Mouse (Mus musculus) heart, embryonic 14.5 days (tissue): ENCODE measurements around the gene Bcl9. TPM values are rescaled to one million over a fixed set of nuclear protein-coding genes. Genes with fewer than 3 reads are reported as not detected.
A peak's percentile ranks its signal among the peaks of the same experiment; 100 is the strongest.

Source experiments
- ATAC-seq: fragments of 200-750 bp; cut with Nextera tagmentation; 2 replicates; pipeline ENCODE4 v1.8.0; 2017; ENCODE audit warnings: low read depth, moderate TSS enrichment; ENCODE audit not compliant: insufficient number of reproducible peaks, insufficient read depth, low FRiP score
- H3K27ac ChIP-seq, 2 experiments: fragments of 200-500 bp in 1 of 2; fragments of 300-500 bp in 1 of 2; sonication (generic) in 1 of 2; replicated peaks in 1 of 2; 2 replicates each; pipeline ENCODE4 v1.5.1; 2012 to 2014; ENCODE audit warnings: low read depth in 2 of 2, low read length in 2 of 2, control low read depth in 1 of 2, mild to moderate bottlenecking in 1 of 2, mixed read lengths in 1 of 2; ENCODE audit not compliant: control insufficient read depth in 1 of 2, insufficient read depth in 1 of 2
- H3K27me3 ChIP-seq: fragments of 300-500 bp; sonication (generic); 2 replicates; pipeline ENCODE4 v1.6.1; 2014; ENCODE audit warnings: mild to moderate bottlenecking, low read length, control low read depth; ENCODE audit not compliant: control insufficient read depth, insufficient read depth
- H3K36me3 ChIP-seq: fragments of 300-500 bp; sonication (generic); 2 replicates; pipeline ENCODE4 v1.6.1; 2014; ENCODE audit warnings: mild to moderate bottlenecking, control low read depth, low read length, mixed read lengths; ENCODE audit not compliant: control insufficient read depth, insufficient read depth
- H3K4me1 ChIP-seq, 2 experiments: fragments of 200-500 bp in 1 of 2; fragments of 300-500 bp in 1 of 2; sonication (generic) in 1 of 2; 2 replicates each; pipeline ENCODE4 v1.6.1; 2012 to 2014; ENCODE audit warnings: low read length in 2 of 2, control low read depth in 1 of 2, mixed read lengths in 1 of 2; ENCODE audit not compliant: control insufficient read depth in 2 of 2, insufficient read depth in 2 of 2
- H3K4me2 ChIP-seq: fragments of 300-500 bp; sonication (generic); 2 replicates; pipeline ENCODE4 v1.6.1; 2014; ENCODE audit warnings: mild to moderate bottlenecking, low read length
- H3K4me3 ChIP-seq, 2 experiments: fragments of 200-500 bp in 1 of 2; fragments of 300-500 bp in 1 of 2; sonication (generic) in 1 of 2; 2 replicates each; pipeline ENCODE4 v1.5.1; 2012 to 2014; ENCODE audit warnings: low read length in 2 of 2, mild to moderate bottlenecking in 2 of 2, control low read depth in 1 of 2, low read depth in 1 of 2, moderate library complexity in 1 of 2; ENCODE audit not compliant: control insufficient read depth in 1 of 2, insufficient read depth in 1 of 2
- H3K9ac ChIP-seq: fragments of 300-500 bp; sonication (generic); 2 replicates; pipeline ENCODE4 v1.6.1; 2014; ENCODE audit warnings: mild to moderate bottlenecking, low read length
- H3K9me3 ChIP-seq: fragments of 300-500 bp; sonication (generic); 2 replicates; pipeline ENCODE4 v1.6.1; 2016; ENCODE audit warnings: low read length, control low read depth; ENCODE audit not compliant: control insufficient read depth
- WGBS: fragments of 180-500 bp; shearing (Covaris S2); extraction: QIAGEN DNeasy Blood & Tissue Kit; methylation state at CpG from one replicate; pipeline ENCODE4 v1.1.7; 2014; 5-methylcytosine and 5-hydroxymethylcytosine counted together
- polyA plus RNA-seq: library from polyadenylated mRNA; unstranded; fragments of >200 nt; fragmentation: Nextera tagmentation; extraction: Ambion mirVana; gene quantifications from 2 replicates; pipeline ENCODE4 v1.2.1, GENCODE M21; 2014

Bcl9 gene
- polyA plus RNA-seq, 1 experiment from 2014 or later, result 32.1 TPM

DNA sequence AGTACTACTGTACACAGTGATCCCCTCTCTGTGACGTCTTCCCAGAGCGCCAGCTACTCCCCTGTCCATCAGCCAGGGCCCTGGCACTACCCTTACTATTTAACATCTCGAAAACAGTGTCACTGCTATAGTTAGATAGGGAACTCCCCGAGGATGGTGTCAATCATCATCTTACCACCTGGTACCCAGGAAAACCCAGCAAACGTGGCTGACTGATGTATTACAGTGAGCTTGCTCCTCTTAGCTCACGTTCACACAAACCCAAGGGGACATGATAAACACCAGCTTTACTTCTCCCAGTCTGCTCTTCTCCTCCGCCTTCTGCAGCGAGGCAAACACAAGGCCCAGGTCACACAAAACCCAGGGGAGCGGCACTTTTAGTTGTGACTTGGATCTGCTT, 74.5 kb downstream of the Bcl9 start:
- Histone ChIP-seq H3K4me2 (no peak overlapping the region), H3K36me3 (peaks cover 55% of the 10 kb centered on the region), H3K9me3 (no peaks in the 10 kb centered on the region), H3K4me3 (no peak overlapping the region), H3K27me3 (no peaks in the 10 kb centered on the region), H3K9ac (no peak overlapping the region), H3K4me1 (peaks cover 2 to 25% of the 10 kb centered on the region in 2 experiments), H3K27ac (no peak overlapping the region)
- ATAC-seq, result no peak
- WGBS, result 73% methylated on average over 9 of the region's 9 CpGs

DNA sequence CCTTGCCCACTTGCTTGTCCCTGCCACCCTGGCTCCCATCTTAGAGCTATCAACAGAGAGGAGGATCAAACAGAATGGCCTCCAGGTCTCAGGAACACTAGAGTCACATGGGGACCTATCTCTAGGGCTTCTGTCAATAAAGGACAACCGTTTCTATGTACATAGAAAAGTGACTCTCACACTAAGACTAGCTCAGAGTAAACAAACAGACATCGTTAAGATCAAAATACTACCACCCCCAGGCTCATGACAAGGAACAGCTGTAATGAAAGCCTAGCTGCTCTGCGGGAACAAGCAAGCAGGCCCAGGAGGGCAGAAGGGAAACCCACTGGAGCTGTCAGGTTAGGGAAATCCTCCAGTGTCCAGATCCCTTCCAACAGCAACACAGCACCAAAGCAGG, 82.2 kb downstream of the Bcl9 start:
- WGBS, result 61% methylated on average over 3 of the region's 3 CpGs
- no peak overlapping the region for H3K27ac ChIP-seq
- no peak overlapping the region for H3K4me3 ChIP-seq
- peaks cover 95% of the 10 kb centered on the region for H3K36me3 ChIP-seq
- no peak overlapping the region for H3K4me2 ChIP-seq
- H3K4me1 ChIP-seq, result peaks cover 10 to 18% of the 10 kb centered on the region in 2 experiments
- H3K9ac ChIP-seq, result no peak overlapping the region
- ATAC-seq, result no peak
- no peaks in the 10 kb centered on the region for H3K27me3 ChIP-seq
- no peaks in the 10 kb centered on the region for H3K9me3 ChIP-seq

DNA sequence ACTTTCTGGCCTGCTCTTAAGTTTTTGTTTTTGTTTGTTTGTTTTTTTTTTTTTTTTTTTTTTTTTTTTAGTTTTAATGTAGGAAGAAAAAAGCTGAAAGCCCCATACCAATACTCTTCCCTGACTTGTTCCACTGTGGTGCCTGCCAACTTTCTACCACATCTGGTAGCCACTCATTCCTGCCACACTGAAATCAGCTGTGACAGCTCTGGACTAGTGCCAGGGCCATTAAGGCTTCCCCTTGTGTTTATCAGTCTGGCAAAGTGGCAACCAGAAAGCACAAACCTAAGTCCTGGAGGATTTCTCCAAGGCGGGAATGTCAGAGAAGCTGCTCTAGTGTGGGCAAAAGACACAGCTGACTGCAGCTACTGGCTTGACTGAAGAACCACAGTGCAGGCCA, 83.3 kb downstream of the Bcl9 start:
- Histone ChIP-seq H3K27ac (0 out of 4 replicates have a peak overlapping the region, but pooled peaks of 1 of the 2 experiments have one; percentile 15), H3K36me3 (peaks cover 95% of the 10 kb centered on the region), H3K4me1 (peaks cover 10 to 19% of the 10 kb centered on the region in 2 experiments), H3K9me3 (no peaks in the 10 kb centered on the region), H3K4me3 (no peak overlapping the region), H3K9ac (no peak overlapping the region), H3K4me2 (no peak overlapping the region), H3K27me3 (no peaks in the 10 kb centered on the region)
- WGBS, result 20% methylated on average over 1 of the region's 1 CpGs
- ATAC-seq, result no peak

DNA sequence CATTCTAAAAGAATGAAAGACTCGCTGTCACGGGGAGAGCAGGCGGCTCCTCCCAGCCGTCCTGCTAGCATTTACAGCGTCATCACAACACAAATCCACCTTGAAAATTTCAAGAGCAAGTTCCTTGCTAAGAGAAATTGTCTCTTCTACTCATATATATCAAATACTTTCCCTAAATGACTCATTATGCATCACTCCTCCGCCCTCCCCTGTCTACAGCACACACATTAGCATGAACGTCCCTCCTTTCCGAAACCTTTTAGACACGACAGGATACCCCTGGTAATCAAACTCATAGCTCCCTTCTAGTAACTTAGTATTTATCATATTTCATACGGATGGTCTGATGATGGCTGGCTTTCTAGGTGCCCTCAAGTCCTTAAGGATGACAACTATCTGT, 83.8 kb downstream of the Bcl9 start:
- Histone ChIP-seq H3K36me3 (peaks cover 95% of the 10 kb centered on the region), H3K9me3 (no peaks in the 10 kb centered on the region), H3K9ac (no peak overlapping the region), H3K4me3 (no peak overlapping the region), H3K27ac (no peak overlapping the region), H3K4me2 (no peak overlapping the region), H3K27me3 (no peaks in the 10 kb centered on the region), H3K4me1 (peaks cover 11 to 25% of the 10 kb centered on the region in 2 experiments)
- ATAC-seq, result no peak
- 84% methylated on average over 10 of the region's 10 CpGs for WGBS

DNA sequence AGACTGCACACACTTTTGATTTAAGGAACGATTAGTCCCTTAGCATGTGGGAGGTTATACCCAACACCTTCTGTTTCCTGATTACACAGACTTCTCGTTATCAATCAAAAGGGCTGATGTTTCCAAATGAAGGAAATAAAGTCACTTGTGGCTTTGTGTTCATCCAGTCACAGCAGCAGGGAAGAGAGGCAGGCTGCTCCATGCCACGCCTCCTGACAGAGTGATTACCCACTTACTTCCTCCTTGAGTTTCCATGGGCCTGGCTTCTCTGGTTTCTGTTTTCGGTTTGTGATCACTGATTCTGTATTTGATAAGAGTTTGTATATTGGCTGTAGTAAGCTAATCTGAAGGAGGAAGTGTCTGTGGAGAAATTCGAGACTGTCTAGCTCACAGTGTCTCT, 86.5 kb downstream of the Bcl9 start:
- no peak for ATAC-seq
- peaks cover 99% of the 10 kb centered on the region for H3K36me3 ChIP-seq
- H3K4me2 ChIP-seq, result no peak overlapping the region
- no peak overlapping the region for H3K4me3 ChIP-seq
- H3K9ac ChIP-seq, result no peak overlapping the region
- H3K27me3 ChIP-seq, result no peaks in the 10 kb centered on the region
- no peak overlapping the region for H3K27ac ChIP-seq
- WGBS, result 75% methylated on average over 5 of the region's 5 CpGs
- no peaks in the 10 kb centered on the region for H3K9me3 ChIP-seq
- peaks cover 13 to 30% of the 10 kb centered on the region in 2 experiments for H3K4me1 ChIP-seq

DNA sequence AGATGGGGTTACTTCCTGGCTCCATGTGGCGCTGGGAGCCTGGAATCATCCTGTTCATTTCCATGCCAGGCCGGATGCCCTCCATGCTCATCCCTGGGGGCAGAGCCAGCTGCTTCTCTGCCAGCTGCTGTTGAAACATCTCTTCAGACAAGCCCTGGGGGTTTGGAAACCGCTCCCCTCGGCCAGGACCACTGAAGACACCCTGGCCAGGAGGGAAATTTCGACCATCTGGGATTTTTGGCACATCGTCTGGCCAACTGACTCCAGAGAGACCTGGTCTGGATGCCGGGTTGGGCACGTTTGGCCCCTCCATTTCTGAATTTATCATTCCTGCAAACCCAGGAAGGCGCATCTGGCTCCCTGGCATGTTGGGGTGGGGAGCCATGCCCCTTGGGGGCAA, 88.4 kb downstream of the Bcl9 start:
- H3K9me3 ChIP-seq, result no peaks in the 10 kb centered on the region
- no peaks in the 10 kb centered on the region for H3K27me3 ChIP-seq
- no peak overlapping the region for H3K9ac ChIP-seq
- H3K4me2 ChIP-seq, result no peak overlapping the region
- H3K4me3 ChIP-seq, result no peak overlapping the region
- 88% methylated on average over 9 of the region's 9 CpGs for WGBS
- H3K4me1 ChIP-seq, result peaks cover 3 to 11% of the 10 kb centered on the region in 2 experiments
- no peak for ATAC-seq
- no peak overlapping the region for H3K27ac ChIP-seq
- peaks cover 99% of the 10 kb centered on the region for H3K36me3 ChIP-seq

DNA sequence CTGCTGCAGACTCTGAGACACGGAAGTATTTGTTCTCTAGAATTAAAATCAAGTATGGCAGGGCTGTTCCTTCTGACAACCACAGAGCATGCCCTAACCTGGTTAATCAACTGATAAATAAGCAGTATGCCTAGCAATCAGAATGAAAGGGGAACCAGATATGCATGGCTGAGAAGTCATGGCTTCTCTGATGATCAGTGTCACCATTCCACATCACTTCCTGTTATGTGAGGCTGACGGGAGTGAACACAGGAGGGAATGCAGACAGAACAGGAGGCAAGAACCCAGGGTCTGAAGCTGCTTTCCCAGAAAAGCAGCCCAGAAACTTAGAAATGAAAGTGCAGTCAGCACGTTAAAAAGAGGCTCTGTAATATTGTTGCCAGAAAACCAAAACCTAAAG, 91.2 kb downstream of the Bcl9 start:
- no peak overlapping the region for H3K27ac ChIP-seq
- H3K4me1 ChIP-seq, result peaks cover 3 to 11% of the 10 kb centered on the region in 2 experiments
- H3K9ac ChIP-seq, result no peak overlapping the region
- no peak overlapping the region for H3K4me2 ChIP-seq
- ATAC-seq, result no peak
- 81% methylated on average over 3 of the region's 3 CpGs for WGBS
- H3K36me3 ChIP-seq, result peaks cover 87% of the 10 kb centered on the region
- no peaks in the 10 kb centered on the region for H3K27me3 ChIP-seq
- no peaks in the 10 kb centered on the region for H3K9me3 ChIP-seq
- no peak overlapping the region for H3K4me3 ChIP-seq

DNA sequence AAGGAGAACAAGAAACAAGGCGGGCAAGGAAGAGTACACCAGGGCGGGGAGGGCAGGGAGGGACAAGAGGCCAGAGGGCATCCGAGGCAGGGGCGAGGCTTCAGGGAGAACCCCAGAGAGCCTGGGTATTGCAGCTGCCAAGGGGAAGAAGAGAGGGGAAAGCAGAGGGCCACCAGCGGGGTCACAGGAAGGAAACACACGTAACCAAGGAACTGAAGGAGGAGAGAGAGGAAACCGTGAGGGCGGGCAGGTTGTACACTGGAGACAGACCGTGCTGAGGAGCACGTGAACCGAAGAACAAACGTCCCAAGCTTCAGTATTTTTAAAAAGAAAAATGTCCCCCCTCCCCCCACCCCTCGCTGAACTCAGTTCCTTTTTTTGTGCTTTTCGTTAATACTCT, 93.8 kb downstream of the Bcl9 start:
- H3K27me3 ChIP-seq, result no peaks in the 10 kb centered on the region
- WGBS, result 73% methylated on average over 14 of the region's 14 CpGs
- H3K4me1 ChIP-seq, result peaks cover 2 to 5% of the 10 kb centered on the region in 2 experiments
- no peak for ATAC-seq
- no peaks in the 10 kb centered on the region for H3K9me3 ChIP-seq
- no peak overlapping the region for H3K9ac ChIP-seq
- peaks cover 61% of the 10 kb centered on the region for H3K36me3 ChIP-seq
- H3K27ac ChIP-seq, result no peak overlapping the region
- H3K4me2 ChIP-seq, result no peak overlapping the region
- no peak overlapping the region for H3K4me3 ChIP-seq
